Mouse (Mus musculus) heart, postnatal 0 days (tissue): ENCODE measurements around the gene Ago1.

Experiments
- CTCF ChIP-seq: IDR thresholded peaks from 2 replicates; pipeline ENCODE4 v1.5.1; 2016; ENCODE audit warnings: antibody characterized with exemption, control low read depth, low read depth
- EP300 ChIP-seq: IDR thresholded peaks from 2 replicates; pipeline ENCODE4 v1.6.1; 2016; ENCODE audit warnings: antibody characterized with exemption, low read depth

GRCm38 (mm10) chr4:126490726-126491125 lies 22.3 kb upstream of the Ago1 start:
- TF ChIP-seq CTCF, result no peak
- TF ChIP-seq EP300, result no peak
